Mouse (Mus musculus) layer of hippocampus, adult 2 months (tissue): ENCODE data around the gene Epb41l2. TPM values are rescaled to one million over a fixed set of nuclear protein-coding genes. Genes with fewer than 3 reads are reported as not detected.

Source experiments
- DNase-seq, 2 experiments: peaks; one replicate each; pipeline ENCODE4 v3.0.0; 2022; ENCODE audit warnings: low spot score in 2 of 2
- H3K27ac ChIP-seq: fragments of 200-600 bp; 2 replicates; pipeline ENCODE4 v1.8.1; 2022
- H3K4me3 ChIP-seq: fragments of 200-600 bp; 2 replicates; pipeline ENCODE4 v1.8.1; 2022; ENCODE audit warnings: mild to moderate bottlenecking
- CTCF ChIP-seq: fragments of 200-600 bp; conservative IDR thresholded peaks from 2 replicates; pipeline ENCODE4 v1.8.1; 2022; ENCODE audit warnings: antibody characterized with exemption, mild to moderate bottlenecking, moderate library complexity
- total RNA-seq, 2 experiments: library from RNA; stranded (reverse); gene quantifications; 2 replicates each; pipeline ENCODE4 v1.2.3; 2021

Epb41l2 gene
- total RNA-seq, 2 experiments from 2014 or later = 76.4 to 84.6 TPM

DNA sequence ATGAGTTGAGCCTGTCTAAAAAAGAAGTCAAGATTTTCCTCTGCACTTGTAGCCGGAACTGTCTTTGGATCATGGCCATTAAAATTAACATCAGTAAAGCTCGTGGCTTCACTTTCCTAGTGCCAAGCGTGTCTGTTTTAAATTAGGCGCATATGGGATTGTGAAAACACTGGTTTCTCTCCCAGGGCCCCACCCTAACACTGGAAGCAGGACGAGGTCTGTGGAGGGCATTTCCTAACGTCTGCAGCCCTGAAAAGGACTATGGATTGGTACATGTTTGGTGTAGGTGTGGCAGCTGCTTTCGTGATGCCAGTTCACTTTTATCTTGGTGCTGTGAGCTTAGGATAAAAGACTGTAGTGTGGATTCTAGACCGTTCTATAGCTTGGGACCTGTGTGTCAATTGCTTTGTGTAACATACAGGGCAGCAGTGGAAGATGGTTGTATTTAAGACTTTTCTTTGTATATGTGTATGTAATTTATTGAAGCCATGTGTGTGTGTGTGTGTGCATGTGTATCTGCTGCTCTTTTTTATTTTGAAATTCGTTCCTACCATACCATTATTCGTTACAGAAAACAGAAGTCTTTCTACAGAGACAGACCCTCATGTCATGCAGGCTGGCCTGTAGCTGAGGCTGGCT lies 13.0 kb downstream of the Epb41l2 start:
- H3K4me3 ChIP-seq = no peak overlapping the region
- no peak for TF ChIP-seq CTCF
- DNase-seq = no peak
- H3K27ac ChIP-seq = peak overlapping the region; percentile 23; the same call in 1 of the 2 replicates

DNA sequence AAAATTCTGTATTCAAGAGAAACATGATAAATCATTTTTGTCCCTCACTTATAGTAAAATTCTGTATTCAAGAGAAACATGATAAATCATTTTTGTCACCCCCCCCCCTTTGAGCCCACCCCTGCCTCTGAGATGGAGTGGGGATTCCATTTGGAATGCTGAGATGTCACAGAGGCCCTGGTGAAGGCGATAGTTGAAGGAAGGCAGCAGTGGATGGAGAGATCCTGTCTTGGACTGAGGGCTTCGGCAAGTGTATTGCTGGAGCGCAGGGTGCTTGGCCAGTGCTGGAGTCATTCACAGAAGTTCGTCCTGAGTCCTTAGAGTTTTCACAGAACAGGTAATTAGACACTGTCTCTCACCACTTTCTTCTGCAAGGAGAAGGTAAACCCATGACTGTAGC lies 15.4 kb downstream of the Epb41l2 start:
- Histone ChIP-seq H3K27ac (no peak overlapping the region), H3K4me3 (no peak overlapping the region)
- DNase-seq = no peak
- no peak for TF ChIP-seq CTCF

DNA sequence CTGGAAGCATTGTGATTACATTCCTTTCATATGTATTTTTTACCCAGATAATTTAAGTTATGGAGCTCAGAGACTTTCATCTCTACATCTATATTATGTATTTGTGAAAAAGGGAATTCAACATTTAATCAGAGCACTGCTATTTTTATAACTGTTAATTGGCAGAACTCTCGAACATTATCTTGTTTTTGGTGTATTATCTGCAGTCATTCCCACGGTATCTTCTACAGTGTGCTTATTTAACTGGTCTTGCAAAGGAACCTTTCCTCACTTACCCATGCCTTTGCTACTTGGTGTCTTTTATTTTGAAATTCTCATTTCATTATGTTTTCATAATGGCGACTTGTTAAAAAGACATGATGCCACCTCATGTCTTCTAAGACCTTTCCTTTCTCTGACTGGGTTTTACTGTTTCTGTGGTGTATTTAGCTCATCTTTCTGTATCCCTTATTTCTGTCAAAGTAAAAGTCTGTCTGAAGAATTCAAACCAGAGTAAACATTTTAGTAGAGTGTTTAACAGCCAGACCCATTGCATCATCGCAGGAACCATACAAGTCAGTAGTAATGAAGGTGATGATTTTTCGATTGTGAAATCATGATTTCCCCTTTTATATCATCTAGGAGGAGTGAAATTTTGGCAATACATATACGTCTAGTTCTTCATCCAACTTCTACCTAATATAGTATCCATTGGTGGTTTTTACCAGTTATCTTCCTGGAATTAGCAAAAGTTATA lies 21.3 kb downstream of the Epb41l2 start:
- no peak overlapping the region for H3K27ac ChIP-seq
- DNase-seq = no peak
- H3K4me3 ChIP-seq = no peak overlapping the region
- TF ChIP-seq CTCF = no peak

DNA sequence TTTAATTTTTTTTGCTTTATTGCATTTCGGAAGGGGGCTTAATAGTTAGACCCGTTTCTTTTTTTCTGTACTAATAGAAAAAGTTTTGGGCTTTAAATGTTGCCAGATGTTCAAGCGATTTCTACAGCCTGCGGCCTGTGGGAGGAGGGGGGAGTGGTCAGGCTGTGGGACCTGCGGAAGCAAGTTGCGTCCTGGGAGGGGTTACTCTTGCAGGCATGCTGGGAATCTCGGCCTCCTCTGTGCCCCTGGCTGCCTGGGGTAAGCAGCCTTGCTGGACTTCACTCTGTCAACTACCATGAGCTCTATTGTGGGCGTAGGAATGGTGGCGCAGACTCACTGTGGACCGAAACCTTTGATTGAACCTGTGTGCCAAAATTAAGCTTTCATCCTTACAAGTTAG lies 22.4 kb downstream of the Epb41l2 start:
- no peak overlapping the region for H3K27ac ChIP-seq
- no peak for TF ChIP-seq CTCF

DNA sequence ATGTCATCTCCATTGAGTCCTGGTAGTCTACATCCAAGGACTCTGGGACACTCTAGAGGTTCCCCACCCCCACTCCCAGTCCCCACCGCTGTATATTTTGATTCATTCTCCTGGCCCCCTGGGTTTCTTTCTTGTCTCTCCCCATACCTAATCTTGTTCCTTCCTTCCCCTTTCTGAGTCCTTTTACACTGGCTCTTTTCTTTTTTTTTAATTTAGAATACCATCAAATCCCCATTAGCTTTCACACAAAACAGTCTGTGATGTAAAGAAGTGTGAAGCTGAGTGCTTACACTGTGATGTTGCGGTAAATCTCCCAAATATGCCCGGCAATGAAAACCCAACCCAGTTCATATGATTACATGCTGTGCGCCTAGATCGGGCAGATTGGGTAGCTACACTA lies 23.6 kb downstream of the Epb41l2 start:
- TF ChIP-seq CTCF = no peak
- DNase-seq = no peak
- Histone ChIP-seq H3K4me3 (no peak overlapping the region), H3K27ac (no peak overlapping the region)

More for the DNA sequence above, 22.4 kb downstream of the Epb41l2 start:
- no peak for DNase-seq
- no peak overlapping the region for H3K4me3 ChIP-seq

DNA sequence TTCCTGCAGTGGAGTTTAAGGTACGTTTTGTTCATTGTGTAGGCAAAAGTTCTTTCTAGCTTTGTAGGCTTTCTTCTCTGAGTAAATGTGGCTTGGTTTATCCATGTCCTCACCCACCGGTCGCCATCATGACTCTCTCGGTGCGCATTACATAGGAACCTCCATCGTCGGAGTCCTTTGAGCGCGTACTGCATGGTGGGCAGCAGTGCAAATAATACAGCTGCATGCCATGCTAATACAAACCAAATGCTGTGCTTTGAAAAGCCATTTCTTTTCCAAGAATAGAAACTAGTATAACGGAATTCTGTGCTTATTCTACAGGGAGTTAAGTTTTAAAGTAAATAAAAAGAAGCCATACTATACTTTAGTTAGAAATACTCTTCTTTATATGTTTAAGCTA lies 24.8 kb downstream of the Epb41l2 start:
- Histone ChIP-seq H3K27ac (no peak overlapping the region), H3K4me3 (no peak overlapping the region)
- TF ChIP-seq CTCF = no peak
- no peak for DNase-seq

DNA sequence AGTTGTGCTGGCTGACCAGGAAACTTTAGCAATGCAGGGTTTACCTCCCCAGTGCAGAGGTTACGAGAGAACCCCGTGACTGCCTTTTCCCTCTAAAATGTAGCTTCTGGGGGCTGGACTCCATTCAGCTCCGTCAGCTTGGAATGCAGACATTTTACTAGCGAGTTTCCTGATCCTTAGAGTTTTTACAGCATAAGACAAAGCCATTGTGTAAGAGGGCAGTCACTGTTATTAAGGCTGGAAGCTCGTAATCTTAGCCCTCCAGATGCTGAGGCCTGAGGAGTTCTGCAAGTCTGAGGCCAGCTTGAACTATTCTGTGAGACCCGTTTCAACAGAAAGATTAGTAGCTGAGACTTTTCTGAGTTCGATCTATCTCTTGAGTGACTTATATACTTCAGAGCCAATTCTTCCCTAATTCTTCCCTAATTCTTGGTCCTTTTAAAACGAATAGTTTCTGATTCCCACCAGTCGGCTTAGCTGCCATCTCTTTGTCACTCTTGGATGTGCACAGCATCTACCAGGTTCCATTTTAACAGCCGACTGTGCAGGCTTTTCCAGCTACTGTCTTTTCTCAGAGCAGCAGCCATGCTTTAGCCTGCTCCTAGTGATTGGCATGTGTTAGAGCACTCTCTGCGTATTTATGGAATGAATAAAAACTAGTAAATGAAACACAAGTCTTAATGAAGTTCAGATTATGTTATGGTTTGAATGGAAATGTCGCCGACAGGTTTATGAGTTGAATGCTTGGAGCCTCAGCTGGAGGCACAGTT lies 26.4 kb downstream of the Epb41l2 start:
- H3K4me3 ChIP-seq = no peak overlapping the region
- no peak overlapping the region for H3K27ac ChIP-seq
- no peak for TF ChIP-seq CTCF
- DNase-seq = no peak

DNA sequence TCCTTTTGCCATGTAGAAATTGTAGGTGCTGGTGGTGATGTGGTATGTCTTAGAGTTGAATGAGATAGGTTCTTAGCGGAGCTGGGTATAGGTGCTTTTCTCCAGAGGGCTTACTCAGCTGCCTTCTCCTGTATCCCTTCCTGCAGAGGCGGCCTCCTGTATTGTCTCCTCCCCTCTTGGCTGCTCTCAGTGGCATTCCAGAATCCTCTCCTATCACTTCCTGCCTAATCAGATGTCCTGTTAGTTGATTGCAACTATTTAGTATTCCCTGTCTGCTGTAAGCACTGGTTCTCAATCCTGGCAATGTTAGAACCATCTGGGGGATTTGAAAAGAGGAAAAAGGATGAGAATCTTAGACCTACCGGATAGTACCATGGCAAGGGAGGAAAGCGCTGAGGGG lies 27.3 kb downstream of the Epb41l2 start:
- DNase-seq = no peak
- no peak for TF ChIP-seq CTCF
- Histone ChIP-seq H3K27ac (no peak overlapping the region), H3K4me3 (no peak overlapping the region)

DNA sequence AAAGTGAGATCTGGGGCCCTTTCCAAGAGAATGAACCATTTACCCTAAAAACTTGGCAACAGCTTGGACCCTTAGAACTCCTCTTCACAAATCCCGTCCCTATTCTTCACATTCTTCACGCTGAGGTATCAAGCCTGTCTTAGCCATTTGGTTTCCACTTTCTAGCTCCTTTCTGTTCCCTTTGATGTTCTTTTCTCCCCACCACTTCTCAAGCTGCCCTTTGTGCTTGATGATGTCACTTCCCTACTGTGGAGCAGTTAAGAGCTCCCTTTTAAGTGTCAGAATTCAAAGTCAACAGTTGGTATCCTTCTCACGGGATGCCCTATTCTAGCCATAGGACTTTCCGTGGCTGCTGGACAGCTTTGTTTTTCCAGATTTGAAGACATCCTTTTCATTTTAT lies 27.7 kb downstream of the Epb41l2 start:
- H3K4me3 ChIP-seq = no peak overlapping the region
- H3K27ac ChIP-seq = no peak overlapping the region
- TF ChIP-seq CTCF = no peak
- DNase-seq = no peak

DNA sequence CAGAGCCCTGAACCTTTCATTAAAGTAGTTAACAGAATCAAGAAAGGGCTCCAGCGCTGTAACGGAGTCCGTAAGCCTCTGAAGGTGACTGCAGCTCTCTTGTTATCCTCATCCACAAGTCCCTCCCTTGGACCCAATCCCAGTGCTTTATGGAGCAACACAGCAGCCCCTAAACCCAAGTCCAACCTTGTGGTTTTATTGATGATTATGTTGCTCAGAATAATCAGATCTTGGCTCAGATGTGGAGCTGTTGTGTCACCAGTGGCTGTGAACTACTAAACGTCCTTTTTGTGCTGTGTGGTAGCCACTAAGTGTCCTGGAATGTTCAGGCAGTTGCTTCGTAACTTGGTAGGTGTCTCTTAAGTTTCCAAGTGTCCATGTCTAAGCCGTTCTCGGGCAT lies 33.2 kb downstream of the Epb41l2 start:
- Histone ChIP-seq H3K27ac (no peak overlapping the region), H3K4me3 (no peak overlapping the region)
- no peak for TF ChIP-seq CTCF
- no peak for DNase-seq

DNA sequence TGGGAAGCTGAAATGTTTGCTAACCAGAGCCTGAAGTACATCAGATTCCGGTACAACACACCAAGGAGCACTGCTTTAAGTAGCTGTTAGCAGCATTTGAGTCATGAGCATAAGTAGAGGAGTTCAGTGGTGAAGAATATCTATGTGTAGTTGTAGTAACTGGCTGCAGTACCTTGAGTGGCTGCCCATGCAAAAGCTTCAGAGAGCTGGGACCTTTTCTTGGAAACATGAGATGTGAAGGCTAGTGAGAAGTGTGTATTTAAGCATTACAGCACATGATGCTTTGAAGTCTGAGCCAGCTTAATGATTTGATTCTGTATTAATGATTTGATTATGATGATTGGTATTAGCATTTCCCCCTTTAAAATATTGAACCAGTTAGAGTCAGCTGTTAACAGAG lies 34.1 kb downstream of the Epb41l2 start:
- H3K27ac ChIP-seq = no peak overlapping the region
- TF ChIP-seq CTCF = no peak
- H3K4me3 ChIP-seq = no peak overlapping the region
- DNase-seq = no peak

DNA sequence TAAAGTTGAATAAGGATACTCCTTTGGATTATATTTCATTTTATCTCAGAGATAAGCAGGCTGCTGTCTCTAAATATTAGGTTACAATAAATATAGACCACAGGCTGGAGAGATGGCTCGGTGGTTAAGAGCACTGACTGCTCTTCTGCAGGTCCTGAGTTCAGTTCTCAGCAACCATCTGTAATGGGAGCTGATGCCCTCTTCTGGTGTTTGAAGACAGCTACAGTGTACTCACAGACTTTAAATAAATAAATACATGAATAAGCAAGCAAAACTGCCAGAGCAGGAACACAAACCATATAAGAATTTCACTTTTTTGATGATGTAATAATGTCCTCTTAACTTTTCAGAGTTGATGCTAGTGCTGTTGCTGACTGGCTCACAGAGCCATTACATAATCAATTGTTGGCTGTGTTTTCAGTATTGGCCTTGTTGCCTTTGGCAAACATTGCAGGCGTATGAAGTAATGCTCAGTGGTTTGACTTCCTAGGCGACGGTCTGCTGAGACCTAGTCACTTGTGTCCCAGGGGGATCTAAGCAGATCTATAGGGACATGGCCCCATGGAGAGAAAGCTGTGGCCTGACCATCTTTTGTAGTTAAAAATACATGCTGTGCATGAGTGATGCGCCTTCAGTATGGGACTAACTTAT lies 35.8 kb downstream of the Epb41l2 start:
- H3K4me3 ChIP-seq = no peak overlapping the region
- DNase-seq = no peak
- peak; percentile 54 for TF ChIP-seq CTCF
- H3K27ac ChIP-seq = no peak overlapping the region

DNA sequence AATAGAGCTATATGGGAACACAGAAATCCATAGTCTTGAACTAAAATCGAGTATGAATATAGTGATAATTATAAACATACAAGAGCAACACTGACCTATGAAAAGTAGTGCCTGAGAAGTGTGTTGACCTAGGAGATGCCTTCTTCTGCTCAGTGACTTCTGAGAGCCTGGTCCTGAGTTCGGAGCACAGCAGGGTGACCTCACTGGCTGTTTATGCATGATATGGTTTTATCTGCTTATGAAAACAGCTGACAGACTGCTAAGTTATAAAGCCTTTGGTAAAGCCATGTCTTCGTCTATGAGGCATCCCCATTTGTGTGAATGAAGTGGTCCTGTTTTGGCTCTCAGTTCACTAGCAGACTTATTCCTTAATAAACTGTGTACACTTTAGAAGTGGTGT lies 37.3 kb downstream of the Epb41l2 start:
- Histone ChIP-seq H3K4me3 (no peak overlapping the region), H3K27ac (no peak overlapping the region)
- TF ChIP-seq CTCF = no peak
- no peak for DNase-seq
